Mouse (Mus musculus) megakaryocyte, embryonic 14.5 days (primary cell): ENCODE data around the gene Bcl10. TPM values are rescaled to one million over a fixed set of nuclear protein-coding genes. Genes with fewer than 3 reads are reported as not detected.
A peak's percentile ranks its signal among the peaks of the same experiment; 100 is the strongest.
"Not testable (repeated sequence)": the region's sequence is repeated elsewhere in the genome, so short reads cannot be mapped to it uniquely, and the experiment has no call there.

Experiments
- H3K27me3 ChIP-seq: replicated peaks from 2 replicates; pipeline ENCODE3; 2012; ENCODE audit warnings: inconsistent platforms
- H3K36me3 ChIP-seq: replicated peaks from 2 replicates; pipeline ENCODE3; 2012; ENCODE audit warnings: low read length, inconsistent platforms, mixed read lengths
- H3K4me1 ChIP-seq: 2 replicates; pipeline ENCODE4 v1.6.1; 2012; ENCODE audit warnings: inconsistent platforms
- H3K4me3 ChIP-seq: replicated peaks from 2 replicates; pipeline ENCODE3; 2012; ENCODE audit warnings: moderate library complexity, mild to moderate bottlenecking, inconsistent platforms
- H3K9me3 ChIP-seq: 2 replicates; pipeline ENCODE4 v1.6.1; 2012; ENCODE audit warnings: inconsistent platforms
- FLI1 ChIP-seq: IDR thresholded peaks from 2 replicates; pipeline ENCODE4 v1.6.1; 2012; ENCODE audit warnings: low read length, inconsistent platforms, mixed read lengths
- GATA1 ChIP-seq: IDR thresholded peaks from 3 replicates; pipeline ENCODE4 v1.6.1; 2012; ENCODE audit warnings: mixed read lengths, low read length, inconsistent platforms, borderline replicate concordance
- polyA plus RNA-seq: library from polyadenylated mRNA; stranded (reverse); fragments of >175 nt; gene quantifications from 2 replicates; pipeline ENCODE4 v1.2.3, GENCODE M21; 2012; ENCODE audit warnings: low replicate concordance; ENCODE audit not compliant: insufficient read depth

Gene Bcl10
- polyA plus RNA-seq, 1 experiment, result 17.2 TPM

DNA sequence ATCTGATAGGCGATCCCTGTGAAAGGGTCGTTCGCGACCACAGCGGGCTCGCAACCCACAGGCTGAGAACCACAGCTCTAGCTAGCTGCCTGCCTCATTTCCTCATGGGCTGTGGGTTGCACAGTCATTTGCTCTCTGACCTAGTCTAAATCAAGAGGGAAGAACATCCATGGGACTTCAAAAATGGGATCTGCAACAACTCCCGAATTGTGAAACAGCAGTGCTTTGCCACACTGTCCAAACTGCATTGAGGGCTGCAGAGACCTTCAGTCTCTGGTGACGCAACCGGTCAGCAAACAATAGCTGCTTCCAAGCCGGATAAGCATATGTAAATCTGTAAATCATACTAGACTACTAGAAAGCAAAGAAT lies 41.4 kb downstream of the Bcl10 start:
- H3K9me3 ChIP-seq, result no peaks in the 10 kb centered on the region
- H3K36me3 ChIP-seq, result no peaks in the 10 kb centered on the region
- peaks cover 14% of the 10 kb centered on the region for H3K27me3 ChIP-seq
- H3K4me3 ChIP-seq, result peak overlapping the region; percentile 87
- no peak for TF ChIP-seq FLI1
- no peak for TF ChIP-seq GATA1
- peaks cover 39% of the 10 kb centered on the region for H3K4me1 ChIP-seq

DNA sequence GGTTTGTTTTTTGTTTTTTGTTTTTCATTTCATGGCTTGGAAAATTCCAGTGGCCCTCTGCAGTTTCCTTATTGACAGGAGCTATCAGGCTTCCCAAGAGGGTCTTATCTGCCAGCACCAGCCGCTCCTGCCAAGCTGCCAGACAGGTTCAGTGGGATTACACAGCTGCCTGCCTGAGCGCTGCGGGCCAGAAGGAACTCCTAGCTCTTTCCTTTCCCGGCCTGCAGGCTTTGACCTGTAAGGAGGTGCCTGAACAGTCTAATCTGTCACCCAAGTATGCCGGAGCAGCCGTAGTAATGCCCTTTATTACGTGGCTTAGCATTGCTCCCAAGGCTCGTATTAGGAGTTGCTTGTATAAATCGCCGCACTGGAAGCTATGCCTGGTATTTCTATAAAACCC lies 41.9 kb downstream of the Bcl10 start:
- H3K27me3 ChIP-seq, result peaks cover 14% of the 10 kb centered on the region
- no peaks in the 10 kb centered on the region for H3K36me3 ChIP-seq
- no peak for TF ChIP-seq GATA1
- TF ChIP-seq FLI1, result no peak
- peak overlapping the region; percentile 81 for H3K4me3 ChIP-seq
- H3K4me1 ChIP-seq, result peaks cover 44% of the 10 kb centered on the region
- H3K9me3 ChIP-seq, result no peaks in the 10 kb centered on the region

- H3K36me3 ChIP-seq, H3K4me3 ChIP-seq, H3K9me3 ChIP-seq: not testable (repeated sequence)
- Histone ChIP-seq H3K4me1 (peaks cover 39% of the 10 kb centered on the region), H3K27me3 (peaks cover 14% of the 10 kb centered on the region)
These were observed 43.0 kb downstream of the Bcl10 start for GRCm38 (mm10) chr3:145965583-145965982.

DNA sequence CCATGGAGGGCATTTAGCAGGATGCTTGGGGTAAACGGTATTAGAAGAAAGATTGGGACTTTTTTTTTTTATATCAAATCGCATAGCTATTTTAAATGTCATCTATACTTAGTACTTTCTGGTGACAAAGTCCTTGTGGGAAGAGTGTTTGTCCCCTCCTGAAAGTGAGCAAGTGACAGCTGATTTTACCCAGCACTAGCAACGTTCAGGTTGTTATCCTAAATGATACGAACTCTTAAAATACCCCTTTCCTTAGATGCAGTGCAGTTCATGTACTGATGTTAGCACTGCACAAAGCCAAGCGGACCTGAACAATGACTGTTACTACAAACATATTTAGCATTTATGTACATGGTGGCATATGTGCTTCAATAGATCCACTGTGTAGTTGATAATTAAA lies 44.2 kb downstream of the Bcl10 start:
- Histone ChIP-seq H3K9me3 (peaks cover 5% of the 10 kb centered on the region; the same call in 1 of the 2 replicates), H3K4me3 (no peak overlapping the region), H3K4me1 (peaks cover 39% of the 10 kb centered on the region), H3K36me3 (no peaks in the 10 kb centered on the region), H3K27me3 (peaks cover 18% of the 10 kb centered on the region)
- TF ChIP-seq FLI1 (no peak), GATA1 (no peak)

DNA sequence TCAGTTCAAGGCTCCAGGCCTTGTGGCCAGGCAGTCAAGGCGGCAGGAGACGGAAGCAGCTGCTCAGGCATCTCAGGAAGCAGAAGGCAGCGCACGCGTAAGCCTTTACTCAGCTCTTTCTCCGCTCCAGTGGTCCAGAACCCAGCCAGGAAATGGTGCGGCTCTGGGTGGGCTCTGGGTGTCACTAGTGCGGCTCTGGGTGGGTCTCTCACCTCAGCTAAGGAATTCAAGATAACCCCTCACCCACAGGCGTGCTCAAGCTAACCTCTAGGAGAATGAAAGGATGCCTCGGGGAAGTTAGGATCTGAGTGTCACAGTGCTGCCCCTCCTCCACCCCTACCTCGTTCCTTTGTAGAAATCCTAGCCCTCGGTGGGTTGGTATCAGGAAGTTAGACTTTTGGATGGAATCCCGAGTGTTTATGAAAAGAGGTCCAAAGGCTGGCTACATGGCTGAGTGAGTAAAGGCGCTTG lies 46.5 kb downstream of the Bcl10 start:
- H3K36me3 ChIP-seq, result no peaks in the 10 kb centered on the region
- peaks cover 27% of the 10 kb centered on the region for H3K4me1 ChIP-seq
- TF ChIP-seq FLI1, result no peak
- TF ChIP-seq GATA1, result no peak
- peaks cover 7% of the 10 kb centered on the region for H3K27me3 ChIP-seq
- H3K9me3 ChIP-seq, result peaks cover 21% of the 10 kb centered on the region
- H3K4me3 ChIP-seq, result peak overlapping the region; percentile 71

GRCm38 (mm10) chr3:145971501-145971900 lies 48.9 kb downstream of the Bcl10 start:
- H3K4me1 ChIP-seq, result peaks cover 13% of the 10 kb centered on the region
- no peak for TF ChIP-seq FLI1
- no peak overlapping the region for H3K4me3 ChIP-seq
- no peaks in the 10 kb centered on the region for H3K36me3 ChIP-seq
- H3K9me3 ChIP-seq, result peaks cover 41% of the 10 kb centered on the region
- peaks cover 7% of the 10 kb centered on the region for H3K27me3 ChIP-seq

GRCm38 (mm10) chr3:145974986-145975385 lies 52.4 kb downstream of the Bcl10 start:
- TF ChIP-seq FLI1 (no peak), GATA1 (no peak)
- no peaks in the 10 kb centered on the region for H3K4me1 ChIP-seq
- H3K4me3 ChIP-seq, result no peak overlapping the region

More at GRCm38 (mm10) chr3:145974986-145975385, 52.4 kb downstream of the Bcl10 start:
- peaks cover 63% of the 10 kb centered on the region for H3K9me3 ChIP-seq
- H3K27me3 ChIP-seq, result peaks cover 9% of the 10 kb centered on the region
- no peaks in the 10 kb centered on the region for H3K36me3 ChIP-seq

Other genes starting within 250 kb of the Bcl10 start
- not detected in 2 replicates for gene Ddah1, start 164.1 kb upstream of the Bcl10 start, polyA plus RNA-seq
- gene 2410004B18Rik, start 15.2 kb downstream of the Bcl10 start, polyA plus RNA-seq, result 30.4 and 32.2 TPM in 2 replicates
- gene Syde2, start 65.1 kb downstream of the Bcl10 start, polyA plus RNA-seq, result 0.03 TPM in 1 of 2 replicates, not detected in the other
- not detected in 2 replicates for gene Wdr63, start 185.3 kb downstream of the Bcl10 start, polyA plus RNA-seq
- gene Mcoln3, start 194.6 kb downstream of the Bcl10 start, polyA plus RNA-seq, result 0.39 TPM in 1 of 2 replicates, not detected in the other
- gene Mcoln2, start 227.0 kb downstream of the Bcl10 start, polyA plus RNA-seq, result 1.9 TPM in 1 of 2 replicates, not detected in the other